Mouse (Mus musculus) lung, postnatal 0 days (tissue): ENCODE data around the gene Ola1. TPM values are rescaled to one million over a fixed set of nuclear protein-coding genes. Genes with fewer than 3 reads are reported as not detected.

Experiments used
- ATAC-seq: fragments of 200-750 bp; cut with Nextera tagmentation; 2 replicates; pipeline ENCODE4 v1.8.0; 2017; ENCODE audit warnings: moderate library complexity
- DNase-seq: peaks from one replicate; pipeline ENCODE4 v3.0.0-alpha.2; 2016; ENCODE audit warnings: low spot score
- H3K27ac ChIP-seq: fragments of 300-500 bp; sonication (generic); 2 replicates; pipeline ENCODE4 v1.5.1; 2014; ENCODE audit warnings: antibody characterized with exemption, mild to moderate bottlenecking, low read length, mixed read lengths
- H3K27me3 ChIP-seq: fragments of 300-500 bp; sonication (generic); replicated peaks from 2 replicates; pipeline ENCODE4 v1.6.1; 2014; ENCODE audit warnings: low read length, mixed read lengths; ENCODE audit not compliant: insufficient read depth
- H3K36me3 ChIP-seq: fragments of 300-500 bp; sonication (generic); 2 replicates; pipeline ENCODE4 v1.6.1; 2014; ENCODE audit warnings: low read length, mixed read lengths; ENCODE audit not compliant: insufficient read depth
- H3K4me1 ChIP-seq: fragments of 300-500 bp; sonication (generic); 2 replicates; pipeline ENCODE4 v1.6.1; 2014; ENCODE audit warnings: antibody characterized with exemption, low read depth, low read length, mixed read lengths; ENCODE audit not compliant: insufficient read depth
- H3K4me2 ChIP-seq: fragments of 300-500 bp; sonication (generic); replicated peaks from 2 replicates; pipeline ENCODE4 v1.6.1; 2014; ENCODE audit warnings: low read depth, mild to moderate bottlenecking, low read length, moderate library complexity, mixed read lengths
- H3K4me3 ChIP-seq: fragments of 300-500 bp; sonication (generic); 2 replicates; pipeline ENCODE4 v1.5.1; 2014; ENCODE audit warnings: low read depth, low read length
- H3K9ac ChIP-seq: fragments of 300-500 bp; sonication (generic); replicated peaks from 2 replicates; pipeline ENCODE4 v1.6.1; 2014; ENCODE audit warnings: low read depth, mild to moderate bottlenecking
- H3K9me3 ChIP-seq: fragments of 300-500 bp; sonication (generic); 2 replicates; pipeline ENCODE4 v1.6.1; 2016; ENCODE audit warnings: low read length, mixed read lengths
- CTCF ChIP-seq: IDR thresholded peaks from 2 replicates; pipeline ENCODE4 v1.5.1; 2016; ENCODE audit warnings: antibody characterized with exemption, mild to moderate bottlenecking
- EP300 ChIP-seq: IDR thresholded peaks from 2 replicates; pipeline ENCODE4 v1.6.1; 2016; ENCODE audit warnings: antibody characterized with exemption, mild to moderate bottlenecking, control low read depth
- WGBS: fragments of 180-500 bp; shearing (Covaris S2); extraction: QIAGEN DNeasy Blood & Tissue Kit; methylation state at CpG from one replicate; pipeline ENCODE4 v1.1.7; 2014; 5-methylcytosine and 5-hydroxymethylcytosine counted together
- polyA plus RNA-seq: library from polyadenylated mRNA; unstranded; fragments of >200 nt; fragmentation: Nextera tagmentation; extraction: Ambion mirVana; gene quantifications from 2 replicates; pipeline ENCODE4 v1.2.1, GENCODE M21; 2015

Gene Ola1
- polyA plus RNA-seq, 1 experiment from 2014 or later, result 30.6 TPM

DNA sequence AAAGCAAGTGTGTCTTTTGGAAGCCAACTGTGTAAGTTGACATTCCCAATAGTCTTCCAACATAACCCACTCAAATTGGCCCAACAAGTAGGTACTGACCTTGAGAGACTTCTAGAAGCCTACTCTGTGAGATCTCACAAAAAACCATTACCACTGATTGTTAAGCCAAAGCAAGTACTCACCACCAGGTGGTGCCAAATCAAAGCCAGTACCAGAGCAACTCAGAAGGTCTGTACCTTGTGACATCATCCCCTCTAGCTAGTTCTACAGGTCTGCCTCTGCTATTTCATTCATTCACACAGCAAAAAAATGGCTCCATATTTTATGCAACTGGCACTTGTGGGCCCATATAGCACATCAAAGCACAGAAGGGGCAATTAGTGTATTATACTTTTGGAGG, 51.6 kb downstream of the Ola1 start:
- Histone ChIP-seq H3K27ac (no peak overlapping the region), H3K36me3 (no peaks in the 10 kb centered on the region), H3K9ac (no peak overlapping the region), H3K4me3 (no peak overlapping the region), H3K4me2 (no peak overlapping the region), H3K9me3 (no peaks in the 10 kb centered on the region), H3K27me3 (no peaks in the 10 kb centered on the region), H3K4me1 (no peaks in the 10 kb centered on the region)
- DNase-seq, result peak; percentile 90
- ATAC-seq, result peak; percentile 56
- TF ChIP-seq EP300, result no peak
- peak; percentile 91 for TF ChIP-seq CTCF

DNA sequence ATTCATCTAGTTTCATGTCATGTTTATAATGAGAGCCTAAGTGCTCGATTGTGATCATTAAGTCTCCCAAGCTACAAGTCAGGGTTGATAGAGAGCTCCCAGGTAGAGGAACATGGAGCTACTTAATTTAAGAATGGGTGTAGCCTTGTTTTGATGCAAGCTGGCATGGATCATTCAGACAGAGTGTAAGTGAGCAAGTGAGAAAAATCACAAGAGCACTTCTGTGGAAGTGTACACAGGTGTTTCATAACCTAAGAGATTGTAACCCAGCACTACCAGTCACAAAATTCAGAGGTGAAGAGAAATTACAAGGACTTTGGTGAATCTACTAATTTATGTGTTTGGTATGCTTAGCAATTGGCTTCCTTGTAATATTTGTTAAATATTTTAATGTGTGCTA, 54.1 kb downstream of the Ola1 start:
- 44% methylated on average over 1 of the region's 1 CpGs for WGBS

GRCm38 (mm10) chr2:73160772-73161171, 58.0 kb downstream of the Ola1 start:
- Histone ChIP-seq H3K36me3 (no peaks in the 10 kb centered on the region), H3K4me2 (no peak overlapping the region), H3K9me3 (no peaks in the 10 kb centered on the region), H3K27ac (no peak overlapping the region), H3K27me3 (no peaks in the 10 kb centered on the region), H3K4me1 (no peaks in the 10 kb centered on the region; the same call in 1 of the 2 replicates), H3K9ac (no peak overlapping the region), H3K4me3 (no peak overlapping the region)
- WGBS, result 52% methylated on average over 2 of the region's 2 CpGs
- TF ChIP-seq CTCF (no peak), EP300 (no peak)
- DNase-seq (peak; percentile 37), ATAC-seq (no peak)

More for the DNA sequence above, 54.1 kb downstream of the Ola1 start:
- Histone ChIP-seq H3K9ac (no peak overlapping the region), H3K4me1 (no peaks in the 10 kb centered on the region; the same call in 1 of the 2 replicates), H3K36me3 (no peaks in the 10 kb centered on the region), H3K9me3 (no peaks in the 10 kb centered on the region), H3K27ac (no peak overlapping the region), H3K4me3 (no peak overlapping the region), H3K4me2 (no peak overlapping the region), H3K27me3 (no peaks in the 10 kb centered on the region)
- TF ChIP-seq CTCF, result no peak
- no peak for TF ChIP-seq EP300
- ATAC-seq, result peak; percentile 46
- peak; percentile 70 for DNase-seq

DNA sequence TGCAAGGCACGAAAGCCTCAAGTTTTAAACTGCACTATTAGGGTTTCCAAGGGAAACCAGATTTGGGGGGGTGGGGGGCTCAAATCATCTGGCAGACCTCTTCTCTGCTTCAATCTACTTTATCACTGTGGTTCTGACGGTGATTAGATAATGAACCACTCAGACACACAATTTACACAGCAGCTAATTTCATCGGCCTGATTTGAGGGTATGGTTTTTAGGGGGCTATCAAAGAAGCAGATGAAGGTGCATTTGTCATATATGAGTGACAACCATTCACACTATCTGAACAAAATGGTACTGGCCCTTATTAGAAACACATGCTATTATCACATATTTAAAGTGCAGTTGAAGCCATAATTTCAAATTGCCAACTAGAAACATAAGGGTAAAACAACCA, 61.5 kb downstream of the Ola1 start:
- DNase-seq, result no peak
- no peak overlapping the region for H3K27ac ChIP-seq
- no peak overlapping the region for H3K4me2 ChIP-seq
- H3K4me3 ChIP-seq, result no peak overlapping the region
- 76% methylated on average over 3 of the region's 3 CpGs for WGBS
- H3K9me3 ChIP-seq, result no peaks in the 10 kb centered on the region
- H3K4me1 ChIP-seq, result no peaks in the 10 kb centered on the region; the same call in 1 of the 2 replicates
- no peak for TF ChIP-seq CTCF
- H3K9ac ChIP-seq, result no peak overlapping the region
- no peaks in the 10 kb centered on the region for H3K27me3 ChIP-seq
- ATAC-seq, result no peak
- H3K36me3 ChIP-seq, result no peaks in the 10 kb centered on the region

DNA sequence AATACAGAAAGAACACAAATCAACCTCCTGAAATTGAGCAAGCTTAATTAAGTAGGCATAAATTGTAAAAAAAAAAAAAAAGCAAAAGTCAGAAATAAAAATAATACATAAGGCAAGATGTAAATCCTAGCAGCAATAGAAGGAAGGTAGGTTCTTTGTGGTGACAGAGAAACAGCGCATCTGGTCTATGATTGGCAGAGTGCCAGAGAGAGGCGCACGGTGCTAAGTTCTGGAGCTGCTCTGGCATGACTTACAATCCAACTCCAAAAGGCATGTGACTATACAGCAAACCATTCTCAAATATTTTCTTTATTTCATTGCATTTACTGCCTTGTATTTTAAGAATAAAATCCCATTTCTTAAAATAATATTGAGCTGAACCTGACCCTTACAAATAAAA, 68.2 kb downstream of the Ola1 start:
- ATAC-seq (no peak), DNase-seq (no peak)
- no peak overlapping the region for H3K27ac ChIP-seq
- H3K4me1 ChIP-seq, result no peaks in the 10 kb centered on the region
- no peak overlapping the region for H3K4me3 ChIP-seq
- no peak for TF ChIP-seq EP300
- TF ChIP-seq CTCF, result no peak
- H3K27me3 ChIP-seq, result no peaks in the 10 kb centered on the region
- no peak overlapping the region for H3K9ac ChIP-seq
- no peaks in the 10 kb centered on the region for H3K36me3 ChIP-seq
- no peaks in the 10 kb centered on the region for H3K9me3 ChIP-seq
- 52% methylated on average over 3 of the region's 3 CpGs for WGBS
- no peak overlapping the region for H3K4me2 ChIP-seq

DNA sequence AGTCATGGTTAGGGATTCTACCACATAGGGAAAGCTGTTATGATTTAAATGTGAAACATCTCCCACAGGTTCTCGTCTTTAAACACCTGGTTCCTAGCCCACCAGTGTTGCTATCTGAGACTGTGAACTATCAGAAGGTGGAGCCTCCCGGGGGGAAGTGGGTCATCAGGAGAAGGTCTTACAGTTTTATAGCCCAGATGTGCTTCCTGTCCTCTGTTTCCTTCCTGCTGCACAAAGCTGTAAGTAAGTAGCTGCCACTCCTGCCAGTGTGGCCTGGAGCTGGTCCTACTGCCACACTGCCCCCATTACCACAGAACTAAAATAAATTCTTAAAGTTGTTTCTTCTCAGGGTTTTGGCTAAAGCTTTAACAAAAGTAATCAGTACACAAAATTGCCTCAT, 72.6 kb downstream of the Ola1 start:
- Histone ChIP-seq H3K4me3 (no peak overlapping the region), H3K4me1 (peaks cover 4% of the 10 kb centered on the region; the same call in 1 of the 2 replicates), H3K27me3 (no peaks in the 10 kb centered on the region), H3K36me3 (no peaks in the 10 kb centered on the region), H3K4me2 (no peak overlapping the region), H3K9me3 (no peaks in the 10 kb centered on the region), H3K27ac (no peak overlapping the region), H3K9ac (no peak overlapping the region)
- no peak for DNase-seq
- ATAC-seq, result no peak
- WGBS, result 61% methylated on average over 2 of the region's 2 CpGs
- no peak for TF ChIP-seq CTCF
- no peak for TF ChIP-seq EP300

- WGBS, result 76% methylated on average over 2 of the region's 2 CpGs
- Histone ChIP-seq H3K9ac (no peak overlapping the region), H3K4me2 (no peak overlapping the region), H3K27me3 (no peaks in the 10 kb centered on the region), H3K4me3 (no peak overlapping the region), H3K36me3 (no peaks in the 10 kb centered on the region), H3K9me3 (no peaks in the 10 kb centered on the region), H3K4me1 (peaks cover 4% of the 10 kb centered on the region; the same call in 1 of the 2 replicates), H3K27ac (no peak overlapping the region)
- DNase-seq (no peak), ATAC-seq (no peak)
- TF ChIP-seq EP300 (no peak), CTCF (no peak)
Measured at GRCm38 (mm10) chr2:73143732-73144131, 75.0 kb downstream of the Ola1 start.
